Mouse (Mus musculus): ENCODE measurements around the gene Upp2.

Upp2 gene

DNA sequence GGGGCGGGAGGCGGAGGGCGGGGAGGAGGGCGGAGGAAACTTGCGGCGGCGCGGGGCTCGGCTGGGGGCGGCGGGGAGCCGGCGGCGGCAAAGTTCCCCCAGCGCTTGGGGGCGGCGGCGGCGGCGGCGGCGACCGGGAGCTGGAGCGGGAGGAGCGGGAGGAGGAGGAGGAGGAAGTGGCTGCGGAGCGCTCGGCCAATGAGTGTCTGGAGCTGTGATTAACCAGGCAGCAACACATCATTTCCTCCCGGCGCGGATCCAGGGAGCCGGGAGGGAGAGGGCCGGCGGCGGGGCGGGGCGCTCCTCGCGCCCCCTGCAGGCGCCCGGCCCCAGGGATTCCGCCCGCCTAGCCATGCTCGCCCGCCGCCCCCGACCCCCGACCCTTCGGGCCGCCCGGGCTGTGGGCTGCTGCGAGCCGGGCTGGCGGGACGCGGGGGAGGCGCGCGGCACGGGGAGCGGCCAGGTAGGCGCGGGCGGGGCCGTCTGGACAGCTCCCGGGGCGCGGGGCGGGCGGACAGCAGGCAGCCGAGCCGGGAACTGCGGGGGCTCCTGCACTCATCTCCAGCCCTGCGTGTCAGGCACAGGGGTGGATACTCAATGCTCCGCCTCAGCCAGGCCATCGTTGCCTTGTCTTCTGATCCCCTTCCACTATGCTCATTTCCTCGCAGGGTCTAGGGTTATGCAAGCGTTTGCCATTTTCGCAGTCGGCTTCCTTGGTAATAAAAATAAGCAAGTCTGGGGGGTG lies at the start of gene Upp2, which contains the start of gene Acvr1:
TSS of gene Upp2 (plus strand) at position 233 of the 745 bp plus-strand sequence.
TSS of gene Acvr1 (minus strand) at position 92 of the 745 bp plus-strand sequence.
- in situ Hi-C loops (cut with MboI, MseI) = no loop called here

DNA sequence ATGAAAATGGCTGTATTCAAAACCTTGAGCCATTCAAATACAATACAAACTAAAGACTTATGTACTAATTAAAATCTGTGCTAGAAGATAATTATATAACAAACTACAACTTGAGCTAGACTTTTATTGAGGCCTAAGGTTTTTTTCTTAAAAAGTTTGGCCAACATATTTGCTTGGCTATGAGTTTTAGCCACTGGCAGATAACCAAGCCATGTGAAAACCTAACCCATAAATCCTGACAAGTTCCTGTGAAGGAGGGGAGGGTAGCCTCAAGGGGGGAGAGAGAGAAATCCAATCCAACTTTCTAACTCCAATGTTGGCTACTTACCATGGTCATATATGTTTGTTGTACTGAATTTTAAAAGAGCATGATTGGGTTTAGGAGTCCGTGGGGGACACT lies 48.6 kb upstream of the Upp2 start:
- in situ Hi-C loops (cut with MboI, MseI) = no loop called here

DNA sequence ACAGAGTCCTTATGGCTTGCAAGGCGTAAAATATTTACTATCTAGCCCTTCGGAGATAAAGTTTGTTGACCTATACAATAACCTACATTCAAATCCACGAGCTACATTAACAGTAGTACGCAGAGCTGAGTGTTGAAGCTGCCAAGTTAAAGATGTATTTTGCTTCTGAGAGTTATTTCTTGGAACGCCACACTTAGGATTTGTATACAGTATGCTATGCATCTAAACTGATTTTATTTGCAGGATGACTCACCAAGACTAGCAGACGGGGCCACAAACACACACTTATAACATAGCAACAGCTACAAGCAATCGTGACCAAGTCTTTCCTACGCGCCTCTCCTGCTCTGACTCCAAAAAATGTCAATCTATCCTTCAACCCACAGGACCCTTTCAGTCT lies 46.4 kb upstream of the Upp2 start:
- in situ Hi-C loops (cut with MboI, MseI) = no loop called here

DNA sequence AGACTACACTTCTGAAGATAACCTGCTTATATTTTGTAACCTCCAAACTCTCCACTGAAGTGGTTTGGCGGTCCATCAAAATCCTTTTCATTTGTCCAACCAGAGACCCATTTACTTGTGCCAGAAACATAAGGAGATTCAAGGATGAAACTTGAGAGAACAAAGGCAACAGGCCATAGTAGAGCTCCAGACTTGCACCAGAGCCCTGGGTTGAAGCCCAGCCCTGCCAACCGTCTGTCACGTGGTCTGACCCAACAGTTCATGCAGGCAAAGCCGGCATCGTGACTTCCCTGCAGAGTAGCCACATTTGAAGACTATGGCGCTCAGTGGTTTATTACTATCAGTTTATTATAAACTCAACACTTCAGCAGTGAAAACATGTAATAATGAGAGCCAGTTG lies 45.5 kb upstream of the Upp2 start:
- in situ Hi-C loops (cut with MboI, MseI) = no loop called here

DNA sequence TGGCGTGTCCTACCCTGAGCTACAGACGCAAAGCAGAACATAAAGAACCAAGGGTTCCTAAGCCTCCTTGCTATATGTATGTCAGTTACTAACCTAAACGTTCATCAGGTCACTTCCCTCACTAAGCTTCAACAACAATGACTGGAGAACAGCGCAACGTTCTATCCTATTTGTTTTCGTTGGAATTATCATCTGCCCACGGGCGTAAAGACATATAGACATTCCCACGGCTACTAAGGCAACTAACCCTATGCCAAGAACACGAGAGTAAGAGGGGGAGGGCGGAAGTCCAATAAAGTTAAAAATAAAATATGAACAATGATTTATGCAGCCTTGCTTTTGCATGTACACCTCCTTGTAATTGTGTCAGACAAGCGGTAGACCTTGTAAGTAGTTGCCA lies 44.0 kb upstream of the Upp2 start:
- in situ Hi-C loops (cut with MboI, MseI) = no loop called here

DNA sequence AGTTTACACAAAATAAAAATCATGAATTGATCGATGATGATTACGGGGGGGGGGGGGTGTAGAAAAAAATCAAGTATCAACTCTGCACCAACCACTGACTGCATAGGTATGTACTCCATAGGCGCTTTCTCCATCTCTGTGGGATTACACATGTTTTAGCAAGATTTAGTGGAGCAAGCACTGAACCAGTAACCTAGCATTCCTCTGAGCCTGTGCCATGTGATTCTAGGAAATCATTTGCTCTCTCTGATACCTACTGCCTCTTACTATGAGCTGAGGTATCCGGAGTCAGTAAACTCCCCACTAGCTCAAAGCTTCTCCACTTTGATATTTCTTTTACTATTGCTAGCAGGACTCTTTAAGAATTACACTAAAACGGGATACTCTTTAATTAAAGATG lies 43.2 kb upstream of the Upp2 start:
- in situ Hi-C loops (cut with MboI, MseI) = no loop called here

DNA sequence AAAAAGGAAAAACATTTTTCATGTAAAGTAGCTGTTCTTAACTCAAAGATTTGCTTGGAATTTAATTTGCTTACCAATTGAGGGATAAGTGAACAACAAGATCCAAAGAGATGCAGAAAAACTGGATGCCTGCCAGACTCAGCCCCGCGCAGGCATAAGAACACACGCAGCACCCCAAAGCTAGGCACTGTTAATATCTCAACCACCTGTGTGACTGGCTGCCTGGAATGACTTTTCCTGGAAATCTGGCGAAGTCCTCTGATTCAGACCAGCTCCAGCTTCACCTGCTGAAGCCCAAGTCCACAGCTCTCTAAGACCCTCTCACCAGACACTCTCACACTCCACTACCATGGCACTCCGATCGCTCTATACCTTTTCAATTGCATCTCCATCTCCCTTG lies 42.7 kb upstream of the Upp2 start:
- in situ Hi-C loops (cut with MboI, MseI) = no loop called here

DNA sequence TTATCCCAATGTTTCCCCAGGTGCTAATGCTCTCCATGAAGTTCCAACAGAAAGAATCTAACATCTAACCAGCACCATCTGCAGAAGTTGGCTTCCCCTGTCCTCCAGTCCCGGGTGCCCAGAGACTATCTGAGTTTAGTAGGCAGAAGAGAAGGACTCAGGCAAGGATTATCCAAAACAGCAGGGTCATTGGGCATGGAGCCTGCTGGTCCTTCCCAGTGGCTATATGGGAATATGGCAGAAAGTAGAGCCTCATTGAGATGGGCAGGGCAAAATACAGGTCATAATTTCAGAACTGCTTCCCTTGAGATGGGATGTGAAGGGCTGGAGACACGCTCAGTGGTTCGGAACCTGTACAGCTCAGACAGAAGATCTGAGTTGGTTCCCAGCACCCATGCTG lies 39.3 kb upstream of the Upp2 start:
- in situ Hi-C loops (cut with MboI, MseI) = no loop called here

DNA sequence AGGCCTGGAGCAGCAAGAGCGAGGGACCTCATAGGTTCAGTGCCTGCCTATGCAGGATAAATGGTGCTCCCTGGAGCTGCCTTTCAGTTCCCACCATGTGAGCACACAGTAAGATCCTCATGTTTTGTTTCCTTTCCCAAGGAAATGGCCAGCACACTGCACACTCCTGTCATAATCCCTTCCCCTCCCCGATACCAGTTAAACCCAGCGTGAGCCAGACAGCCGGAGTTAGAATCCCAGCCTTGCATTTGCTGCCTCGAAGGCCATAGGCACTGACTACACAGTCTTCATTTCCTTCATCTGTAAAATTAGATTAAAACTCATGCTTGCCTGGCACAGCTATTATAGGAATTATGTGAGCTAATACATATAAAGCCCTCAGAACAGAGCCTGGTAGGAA lies 37.7 kb upstream of the Upp2 start:
- in situ Hi-C loops (cut with MboI, MseI) = no loop called here

DNA sequence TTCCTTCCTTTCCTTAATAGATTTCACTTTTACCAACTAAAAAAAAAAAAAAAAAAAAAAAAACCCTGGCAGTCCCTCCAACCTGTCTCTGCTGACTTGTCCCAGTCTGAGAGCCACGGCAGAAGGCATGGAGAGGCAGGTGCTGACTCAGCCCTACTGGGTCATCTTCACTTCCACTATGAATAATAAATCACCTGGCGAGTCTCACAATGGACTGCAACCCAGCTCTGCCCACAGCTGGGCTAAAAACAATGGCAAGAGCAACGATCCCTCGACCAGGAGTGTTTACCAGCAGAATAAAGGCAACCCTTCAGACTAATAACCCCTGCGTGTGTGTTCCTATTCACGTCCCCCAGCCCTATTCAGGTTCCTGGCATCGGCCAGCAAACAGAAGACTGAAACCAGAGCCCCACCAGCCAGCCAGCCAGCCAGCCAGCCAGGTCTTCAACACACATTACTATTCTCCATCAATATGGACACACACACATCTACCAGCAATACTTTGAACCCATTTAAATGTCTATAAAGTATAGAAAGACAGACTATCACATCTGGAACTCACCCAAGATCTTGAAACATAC lies 37.1 kb upstream of the Upp2 start:
- in situ Hi-C loops (cut with MboI, MseI) = no loop called here

DNA sequence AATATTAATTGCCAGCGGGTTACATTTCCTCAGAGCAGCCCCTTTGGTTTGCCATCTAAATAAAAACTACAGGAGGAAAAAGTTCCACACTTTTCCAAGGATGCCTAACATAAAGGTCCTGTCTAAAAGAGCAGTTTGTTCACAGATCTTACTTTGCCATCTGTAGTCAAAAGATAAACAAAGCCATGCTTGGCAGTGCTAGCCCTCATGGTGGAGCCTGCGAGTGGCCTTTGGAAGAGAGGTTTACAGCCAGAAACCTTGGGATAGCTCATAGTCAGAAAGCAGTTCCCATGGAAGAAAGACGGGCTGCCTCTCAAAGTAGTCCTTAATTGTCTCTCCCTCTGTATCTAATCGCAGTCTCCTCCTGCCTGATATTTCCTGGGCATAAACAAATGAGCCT lies 36.6 kb upstream of the Upp2 start:
- in situ Hi-C loops (cut with MboI, MseI) = no loop called here

DNA sequence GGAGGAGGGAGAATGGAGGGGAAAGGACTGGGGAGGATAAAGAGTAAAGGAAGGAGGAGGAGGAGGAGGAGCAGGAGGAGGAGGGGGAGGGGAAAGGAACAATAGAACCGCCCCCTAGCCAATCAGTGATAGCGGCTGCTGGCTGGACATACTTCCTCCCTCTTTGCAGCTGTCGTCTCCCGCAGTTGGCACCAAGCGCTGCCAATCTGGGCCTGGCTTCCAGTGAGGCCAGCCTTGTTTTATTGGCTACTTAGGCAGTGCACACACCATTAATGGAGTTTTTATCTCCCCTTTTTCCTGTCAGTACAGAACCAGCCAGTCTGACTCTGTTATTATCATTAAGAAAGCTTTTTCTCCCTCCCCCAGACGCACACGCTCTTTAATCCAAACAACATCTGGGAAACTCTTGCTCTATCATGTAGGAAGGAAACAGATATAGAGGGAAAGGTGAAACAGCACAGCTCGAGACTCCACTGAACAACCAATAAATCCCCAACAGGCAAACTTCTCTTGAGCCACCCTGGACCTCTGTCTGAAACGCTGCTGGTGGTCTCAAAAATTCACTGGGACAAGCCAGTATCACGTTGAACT lies 34.7 kb upstream of the Upp2 start:
- in situ Hi-C loops (cut with MboI, MseI) = no loop called here

DNA sequence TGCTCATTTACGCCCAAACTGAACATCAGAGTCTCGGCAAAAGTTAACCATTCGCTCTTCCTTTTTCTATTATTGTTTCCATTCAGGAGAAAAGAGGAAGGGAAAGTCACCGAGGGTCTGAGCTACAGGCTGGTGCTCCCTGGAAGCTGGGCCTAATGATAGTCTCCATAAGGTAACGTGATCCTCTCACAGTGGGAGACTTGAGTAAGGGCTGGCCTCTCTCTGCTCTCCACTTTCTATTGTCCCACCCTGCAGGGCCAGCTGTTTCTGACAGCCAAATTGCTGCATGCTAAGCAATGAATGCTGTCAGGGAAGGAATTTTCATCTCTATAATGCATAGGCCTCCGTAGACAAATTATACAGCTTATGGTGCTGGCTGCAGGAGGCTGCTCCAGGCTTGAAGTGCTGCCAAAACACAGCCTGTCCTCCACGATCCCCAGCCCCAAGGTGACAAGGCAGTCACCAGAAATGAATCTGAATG lies 33.5 kb upstream of the Upp2 start:
- in situ Hi-C loops (cut with MboI, MseI) = no loop called here

DNA sequence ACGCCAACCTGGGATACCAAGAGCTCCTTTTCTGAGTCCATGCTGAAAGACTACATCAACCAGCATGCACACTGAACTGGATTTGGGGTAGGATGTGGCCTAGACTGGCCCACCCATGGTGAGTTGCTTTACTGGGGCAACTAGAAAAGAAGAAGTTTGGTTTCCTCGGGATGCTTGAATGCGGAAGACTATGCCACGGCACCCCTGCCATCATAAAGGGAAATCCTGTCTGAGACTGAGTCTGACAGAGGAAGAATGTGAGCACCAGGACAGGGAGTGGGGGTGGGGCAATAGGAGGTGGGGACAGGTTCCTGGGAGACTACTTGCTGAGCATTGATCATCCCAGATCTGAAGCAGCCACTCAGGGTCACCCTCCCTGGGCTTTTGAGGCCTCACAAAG lies 32.7 kb upstream of the Upp2 start:
- in situ Hi-C loops (cut with MboI, MseI) = no loop called here

DNA sequence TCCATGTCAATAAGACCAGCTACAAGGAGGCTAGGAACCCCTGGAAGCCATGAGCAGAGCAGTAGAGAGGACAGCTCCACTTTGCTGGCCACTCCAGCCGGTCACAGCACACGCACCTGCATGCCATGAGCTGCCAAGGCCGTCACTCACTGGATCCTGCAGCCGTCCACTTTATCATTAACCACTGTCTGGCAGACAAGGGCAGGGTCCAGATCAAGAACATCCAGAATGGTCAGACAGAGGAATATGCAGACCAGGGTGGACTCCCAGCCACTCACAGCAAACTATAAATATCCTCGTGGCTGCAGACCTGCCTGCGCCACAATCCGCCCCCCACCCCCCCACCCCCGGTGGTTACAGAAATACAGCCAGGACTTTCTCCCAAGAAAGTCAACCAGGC lies 31.9 kb upstream of the Upp2 start:
- in situ Hi-C loops (cut with MboI, MseI) = no loop called here

DNA sequence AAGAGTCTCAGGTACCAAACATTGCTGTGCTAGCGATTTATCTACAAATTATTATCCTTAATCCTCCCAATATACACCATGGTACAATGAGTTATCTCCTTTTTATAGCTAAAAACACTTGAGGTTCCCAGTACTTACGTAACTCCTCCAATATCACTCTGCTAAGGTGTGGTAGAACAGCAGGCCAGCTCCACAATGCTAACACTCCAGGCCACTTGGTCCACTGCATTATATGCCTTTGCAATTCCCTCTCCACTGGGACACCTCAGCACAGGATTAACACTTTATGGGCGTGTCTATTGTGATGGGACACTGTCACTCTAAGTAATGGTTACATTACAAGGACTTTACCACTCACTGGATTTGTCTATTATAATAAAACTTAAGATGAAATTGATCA lies 30.3 kb upstream of the Upp2 start:
- in situ Hi-C loops (cut with MboI, MseI) = no loop called here

DNA sequence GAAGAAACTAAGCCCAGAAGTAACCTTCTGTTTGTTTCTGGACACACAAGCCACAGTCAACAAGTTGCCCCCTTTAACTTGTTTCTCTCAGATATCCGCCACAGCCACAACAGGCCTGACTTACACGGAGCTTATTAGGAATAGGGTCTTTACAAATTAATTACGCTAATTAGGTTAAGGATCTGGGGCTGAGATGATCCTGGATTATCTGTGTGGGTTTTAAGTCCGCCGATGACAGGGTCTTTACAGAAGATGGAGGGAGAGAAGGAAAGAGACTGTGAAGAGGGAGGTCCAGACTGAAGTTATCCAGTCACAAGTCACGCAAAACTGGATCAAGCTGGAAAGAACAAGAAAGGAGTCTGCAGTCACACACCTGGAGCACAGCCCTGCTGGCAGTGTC lies 28.9 kb upstream of the Upp2 start:
- in situ Hi-C loops (cut with MboI, MseI) = no loop called here

DNA sequence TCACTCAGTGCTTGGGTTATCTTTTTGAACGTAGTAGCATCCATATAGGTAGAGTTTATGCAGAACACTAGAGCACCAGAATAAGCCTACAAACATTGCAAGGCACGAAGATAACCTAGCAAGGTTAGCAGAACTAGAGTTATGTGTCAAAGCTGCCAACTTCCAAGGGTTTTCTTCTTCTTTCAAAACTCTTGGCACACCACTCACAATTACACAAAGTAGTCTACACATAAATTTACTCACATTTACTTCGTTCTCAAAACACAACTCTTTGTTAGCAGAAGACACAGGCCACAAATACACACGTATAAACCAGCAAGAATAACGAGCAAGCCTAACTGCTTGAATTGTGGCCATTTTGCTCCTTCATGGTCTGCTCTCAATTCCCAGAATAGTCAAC lies 23.8 kb upstream of the Upp2 start:
- in situ Hi-C loops (cut with MboI, MseI) = no loop called here

DNA sequence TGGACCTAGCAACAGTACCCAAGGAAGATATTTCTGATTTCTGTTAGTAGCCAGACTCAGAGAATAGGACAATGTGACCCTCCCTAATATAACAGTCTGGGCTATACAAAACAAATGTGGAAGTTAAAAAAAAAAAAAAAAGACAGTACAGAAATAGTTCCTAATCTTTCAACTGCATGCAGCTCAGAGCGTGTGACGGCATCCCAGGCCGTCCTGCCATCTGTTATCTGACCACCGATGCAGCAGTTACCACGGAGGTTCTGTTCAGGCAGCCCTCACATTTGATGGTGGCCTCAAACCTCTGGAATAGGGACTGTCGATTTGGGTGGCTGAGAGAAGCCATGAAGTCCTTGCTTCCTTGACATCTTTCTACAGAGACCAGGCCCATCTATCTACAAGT lies 22.7 kb upstream of the Upp2 start:
- in situ Hi-C loops (cut with MboI, MseI) = no loop called here

DNA sequence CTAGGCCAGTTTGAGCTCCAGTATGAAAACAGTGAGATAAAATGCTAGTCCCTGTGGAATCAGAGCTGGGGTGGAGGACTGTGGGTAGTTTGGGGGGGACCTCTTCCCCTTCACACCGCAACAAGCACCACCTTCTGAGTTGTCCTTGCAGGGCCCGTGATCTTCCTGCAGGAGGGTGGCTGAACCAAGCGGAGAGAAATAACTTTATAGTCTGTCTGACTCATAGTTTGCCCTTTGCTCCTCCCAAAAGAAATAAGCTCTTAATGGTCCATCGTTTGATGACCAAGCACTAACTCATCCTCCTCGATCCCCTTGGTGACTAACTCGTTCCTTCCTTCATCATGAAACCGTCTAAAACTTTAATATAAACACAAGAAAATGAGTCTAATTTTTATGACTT lies 20.8 kb upstream of the Upp2 start:
- in situ Hi-C loops (cut with MboI, MseI) = no loop called here

DNA sequence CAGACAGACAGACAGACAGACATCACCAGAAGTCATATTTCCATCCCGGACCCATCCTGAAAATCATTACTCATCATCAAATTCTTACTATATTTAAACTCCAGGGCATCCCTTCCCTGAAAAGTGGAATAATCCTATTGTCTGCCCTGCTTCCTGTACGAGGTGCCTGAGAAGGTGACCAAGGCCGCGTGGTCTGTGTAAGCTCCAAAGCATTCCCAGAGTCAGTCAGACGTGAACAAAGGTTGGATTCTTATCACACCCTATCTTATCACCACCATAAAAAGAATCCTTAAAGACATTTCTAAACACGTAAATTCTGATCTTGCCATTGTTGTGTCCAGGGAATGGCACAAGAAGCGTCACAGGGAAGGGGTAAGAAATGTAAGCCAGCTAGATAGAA lies 18.2 kb upstream of the Upp2 start:
- in situ Hi-C loops (cut with MboI, MseI) = no loop called here

DNA sequence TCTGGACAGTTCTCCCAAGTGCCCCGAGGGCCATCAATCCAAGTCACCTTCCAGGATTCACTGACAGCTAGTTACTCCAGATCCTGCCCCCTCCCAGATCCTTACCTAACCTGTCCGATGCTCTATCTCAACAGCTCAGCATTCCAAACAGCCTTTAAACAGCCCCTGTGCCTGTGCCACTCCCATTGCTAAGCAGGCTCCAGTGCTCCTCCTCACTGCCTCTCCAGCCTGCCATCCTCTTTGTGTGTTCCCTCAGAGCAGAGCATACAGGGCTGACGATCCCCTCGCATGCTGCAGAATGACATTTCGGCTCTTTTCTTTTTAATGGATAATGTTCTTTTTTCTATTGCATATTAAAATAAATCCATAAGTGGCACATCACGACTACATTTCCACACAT lies 17.1 kb upstream of the Upp2 start:
- in situ Hi-C loops (cut with MboI, MseI) = no loop called here

DNA sequence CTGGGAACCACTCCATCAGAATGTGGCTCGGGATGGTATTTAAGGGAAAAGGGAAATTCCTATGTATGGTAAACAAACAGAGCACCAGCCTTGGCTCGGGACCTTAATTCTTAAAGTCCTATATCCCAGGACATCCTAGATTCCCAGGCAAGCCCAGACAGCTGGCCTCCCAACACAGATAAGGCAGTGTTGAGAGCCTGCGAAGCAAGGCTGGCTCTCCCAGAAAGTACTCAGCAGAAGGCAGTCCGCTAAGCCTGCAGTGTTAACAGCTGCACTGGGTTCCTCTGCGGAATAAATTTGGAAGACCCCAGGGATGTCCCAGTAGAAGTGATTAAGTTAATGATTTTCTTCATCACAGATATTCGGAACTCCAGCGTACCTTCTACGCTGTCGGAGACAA lies 16.6 kb upstream of the Upp2 start:
- in situ Hi-C loops (cut with MboI, MseI) = no loop called here
